Mouse (Mus musculus): ENCODE data around the gene Srsf1. TPM values are rescaled to one million over a fixed set of nuclear protein-coding genes. Genes with fewer than 3 reads are reported as not detected.

Srsf1 gene
- polyA plus RNA-seq, 1 experiment from 2014 or later: 206 TPM

- no peak overlapping the region for H3K4me2 ChIP-seq (ENCODE audit: low read length)
- H3K36me3 ChIP-seq (ENCODE audit: insufficient read depth, low read length): no peaks in the 10 kb centered on the region
- H3K9me3 ChIP-seq (replicated peaks; ENCODE audit: low read length): no peaks in the 10 kb centered on the region
- ATAC-seq (replicated peaks; ENCODE audit: low FRiP score, low read depth) (no peak), DNase-seq (ENCODE audit: low spot score) (no peak)
- H3K27ac ChIP-seq: no peak overlapping the region
- no peak for TF ChIP-seq CTCF (IDR thresholded peaks at IDR 0.05; ENCODE audit: low read depth)
- 79% methylated on average over 2 of the region's 2 CpGs for WGBS
- no peak overlapping the region for H3K4me3 ChIP-seq (replicated peaks; ENCODE audit: low read depth, low read length)
- no peak overlapping the region for H3K9ac ChIP-seq (ENCODE audit: low read depth, low read length)
- no peaks in the 10 kb centered on the region for H3K4me1 ChIP-seq (replicated peaks; ENCODE audit: insufficient read depth, low read length)
- no peaks in the 10 kb centered on the region for H3K27me3 ChIP-seq (ENCODE audit: insufficient read depth, low read length)
Observed at GRCm38 (mm10) chr11:88023933-88024332, 23.2 kb upstream of the Srsf1 start.

- no peak for DNase-seq (ENCODE audit: low spot score)
- 77% methylated on average over 9 of the region's 9 CpGs for WGBS
- Histone ChIP-seq H3K4me1 (replicated peaks; ENCODE audit: insufficient read depth, low read length) (no peaks in the 10 kb centered on the region), H3K27ac (no peak overlapping the region), H3K27me3 (ENCODE audit: insufficient read depth, low read length) (no peaks in the 10 kb centered on the region), H3K9me3 (replicated peaks; ENCODE audit: low read length) (no peaks in the 10 kb centered on the region), H3K4me3 (replicated peaks; ENCODE audit: low read depth, low read length) (no peak overlapping the region), H3K36me3 (ENCODE audit: insufficient read depth, low read length) (no peaks in the 10 kb centered on the region), H3K9ac (ENCODE audit: low read depth, low read length) (no peak overlapping the region), H3K4me2 (ENCODE audit: low read length) (no peak overlapping the region)
- TF ChIP-seq CTCF (IDR thresholded peaks at IDR 0.05; ENCODE audit: low read depth): no peak
- no peak for ATAC-seq (replicated peaks; ENCODE audit: low FRiP score, low read depth)
Observed at GRCm38 (mm10) chr11:88027391-88028035, 19.7 kb upstream of the Srsf1 start.

DNA sequence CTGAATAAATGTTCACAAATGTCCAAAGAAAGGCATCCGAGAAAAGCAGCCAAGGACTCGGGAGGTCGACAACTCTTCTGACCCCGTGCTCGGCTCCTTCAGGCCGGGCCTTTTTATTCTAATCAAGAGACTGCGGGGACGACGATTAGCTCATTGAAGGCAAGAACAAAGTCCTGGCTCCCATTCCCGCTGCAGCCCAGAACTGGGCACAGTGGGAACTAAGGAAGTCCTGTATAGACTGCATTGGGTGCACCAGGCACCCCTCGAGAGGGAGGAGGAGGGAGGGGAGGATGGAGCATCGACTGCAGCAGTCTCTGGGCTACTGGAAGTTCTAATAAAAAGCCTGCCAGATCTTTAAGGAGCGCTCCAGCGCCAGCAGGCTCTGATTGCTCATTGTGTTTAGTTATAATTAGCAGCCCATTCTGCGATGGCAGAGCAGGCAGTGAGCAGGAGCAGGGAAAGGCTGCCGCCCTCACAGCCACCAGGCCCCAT, 18.9 kb upstream of the Srsf1 start:
- no peak for DNase-seq (ENCODE audit: low spot score)
- Histone ChIP-seq H3K36me3 (ENCODE audit: insufficient read depth, low read length) (no peaks in the 10 kb centered on the region), H3K27me3 (ENCODE audit: insufficient read depth, low read length) (no peaks in the 10 kb centered on the region), H3K27ac (no peak overlapping the region), H3K4me3 (replicated peaks; ENCODE audit: low read depth, low read length) (no peak overlapping the region), H3K4me2 (ENCODE audit: low read length) (no peak overlapping the region), H3K9me3 (replicated peaks; ENCODE audit: low read length) (no peaks in the 10 kb centered on the region), H3K9ac (ENCODE audit: low read depth, low read length) (no peak overlapping the region), H3K4me1 (replicated peaks; ENCODE audit: insufficient read depth, low read length) (no peaks in the 10 kb centered on the region)
- no peak for ATAC-seq (replicated peaks; ENCODE audit: low FRiP score, low read depth)
- TF ChIP-seq CTCF (IDR thresholded peaks at IDR 0.05; ENCODE audit: low read depth): no peak
- 27% methylated on average over 16 of the region's 16 CpGs for WGBS

GRCm38 (mm10) chr11:88030219-88030618, 17.0 kb upstream of the Srsf1 start:
- 72% methylated on average over 7 of the region's 7 CpGs for WGBS

DNA sequence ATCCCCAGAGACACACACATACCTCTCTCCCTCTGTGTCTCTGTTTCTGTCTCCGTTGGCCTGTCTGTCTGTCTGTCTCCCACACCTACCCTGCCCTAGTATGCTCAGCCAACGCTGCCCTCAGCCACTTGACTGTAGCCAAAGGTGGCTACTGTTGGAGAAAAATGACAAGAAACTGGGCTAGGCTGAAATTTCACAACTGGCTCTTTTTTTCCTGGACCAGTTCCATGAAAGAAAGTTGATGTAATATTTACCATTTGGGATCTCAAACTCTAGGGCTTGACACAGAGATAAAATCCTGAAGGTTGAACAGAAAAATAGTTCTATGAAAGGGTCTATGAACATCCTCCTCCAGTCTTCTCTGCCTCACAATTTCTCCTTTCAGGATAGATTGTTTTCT, 16.3 kb upstream of the Srsf1 start:
- no peaks in the 10 kb centered on the region for H3K9me3 ChIP-seq (replicated peaks; ENCODE audit: low read length)
- no peak overlapping the region for H3K4me2 ChIP-seq (ENCODE audit: low read length)
- DNase-seq (ENCODE audit: low spot score) (no peak), ATAC-seq (replicated peaks; ENCODE audit: low FRiP score, low read depth) (no peak)
- no peaks in the 10 kb centered on the region for H3K27me3 ChIP-seq (ENCODE audit: insufficient read depth, low read length)
- H3K4me3 ChIP-seq (replicated peaks; ENCODE audit: low read depth, low read length): no peak overlapping the region
- no peaks in the 10 kb centered on the region for H3K4me1 ChIP-seq (replicated peaks; ENCODE audit: insufficient read depth, low read length)
- no peak for TF ChIP-seq CTCF (IDR thresholded peaks at IDR 0.05; ENCODE audit: low read depth)
- H3K27ac ChIP-seq: peak overlapping the region; percentile 56; the same call in 1 of the 2 replicates
- no peaks in the 10 kb centered on the region for H3K36me3 ChIP-seq (ENCODE audit: insufficient read depth, low read length)
- no peak overlapping the region for H3K9ac ChIP-seq (ENCODE audit: low read depth, low read length)
- WGBS: 72% methylated on average over 2 of the region's 2 CpGs

More at GRCm38 (mm10) chr11:88030219-88030618, 17.0 kb upstream of the Srsf1 start:
- Histone ChIP-seq H3K4me1 (replicated peaks; ENCODE audit: insufficient read depth, low read length) (no peaks in the 10 kb centered on the region), H3K27me3 (ENCODE audit: insufficient read depth, low read length) (no peaks in the 10 kb centered on the region), H3K4me3 (replicated peaks; ENCODE audit: low read depth, low read length) (no peak overlapping the region), H3K4me2 (ENCODE audit: low read length) (no peak overlapping the region), H3K9me3 (replicated peaks; ENCODE audit: low read length) (no peaks in the 10 kb centered on the region), H3K36me3 (ENCODE audit: insufficient read depth, low read length) (no peaks in the 10 kb centered on the region), H3K27ac (peak overlapping the region; percentile 56), H3K9ac (ENCODE audit: low read depth, low read length) (no peak overlapping the region)
- ATAC-seq (replicated peaks; ENCODE audit: low FRiP score, low read depth) (no peak), DNase-seq (ENCODE audit: low spot score) (peak; percentile 40)
- TF ChIP-seq CTCF (IDR thresholded peaks at IDR 0.05; ENCODE audit: low read depth): no peak

DNA sequence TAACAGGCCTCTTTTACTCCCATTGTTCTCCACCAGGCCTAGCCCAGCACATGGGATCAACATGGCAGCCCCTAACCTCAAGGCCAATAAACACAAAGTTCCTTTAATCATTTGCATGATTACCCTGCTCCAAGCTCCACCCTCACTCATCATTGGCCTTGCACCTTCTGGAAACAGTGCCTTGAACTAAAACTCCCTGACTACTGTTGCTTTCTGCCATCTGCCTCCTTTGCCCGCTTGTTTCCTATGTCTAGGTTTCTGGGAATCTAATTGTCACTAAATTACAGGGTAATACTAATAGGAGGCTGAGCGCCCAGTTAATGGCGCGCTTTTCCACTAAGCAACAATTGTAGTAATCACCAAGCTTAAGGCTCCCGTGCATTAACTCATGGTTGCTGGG, 15.4 kb upstream of the Srsf1 start:
- ATAC-seq (replicated peaks; ENCODE audit: low FRiP score, low read depth): no peak
- WGBS: 75% methylated on average over 5 of the region's 5 CpGs

More for the DNA sequence above, 15.4 kb upstream of the Srsf1 start:
- Histone ChIP-seq H3K27me3 (ENCODE audit: insufficient read depth, low read length) (no peaks in the 10 kb centered on the region), H3K9me3 (replicated peaks; ENCODE audit: low read length) (no peaks in the 10 kb centered on the region), H3K4me3 (replicated peaks; ENCODE audit: low read depth, low read length) (no peak overlapping the region), H3K36me3 (ENCODE audit: insufficient read depth, low read length) (no peaks in the 10 kb centered on the region), H3K27ac (no peak overlapping the region), H3K9ac (ENCODE audit: low read depth, low read length) (no peak overlapping the region), H3K4me1 (replicated peaks; ENCODE audit: insufficient read depth, low read length) (no peaks in the 10 kb centered on the region), H3K4me2 (ENCODE audit: low read length) (no peak overlapping the region)
- no peak for TF ChIP-seq CTCF (IDR thresholded peaks at IDR 0.05; ENCODE audit: low read depth)
- no peak for DNase-seq (ENCODE audit: low spot score)
